Mouse (Mus musculus) liver, adult 2 months (tissue): ENCODE results near the gene Ubqln1. TPM values are rescaled to one million over a fixed set of nuclear protein-coding genes. Genes with fewer than 3 reads are reported as not detected.
A peak's percentile ranks its signal among the peaks of the same experiment; 100 is the strongest.

Experiments used
- DNase-seq: peaks from one replicate; pipeline ENCODE4 v3.0.0-alpha.2; 2011; ENCODE audit warnings: low read depth, low spot score; ENCODE audit errors: extremely low read depth
- H3K27ac ChIP-seq: fragments of 200-500 bp; replicated peaks from 2 replicates; pipeline ENCODE4 v1.5.1; 2012; ENCODE audit warnings: low read depth, mild to moderate bottlenecking, control low read depth, inconsistent platforms, low read length; ENCODE audit not compliant: insufficient read depth
- H3K27me3 ChIP-seq: fragments of 200-500 bp; 2 replicates; pipeline ENCODE4 v1.6.1; 2012; ENCODE audit warnings: mild to moderate bottlenecking, moderate library complexity, low read length, inconsistent platforms; ENCODE audit not compliant: control insufficient read depth, insufficient read depth
- H3K36me3 ChIP-seq: fragments of 200-500 bp; 2 replicates; pipeline ENCODE4 v1.6.1; 2012; ENCODE audit warnings: low read length, inconsistent platforms; ENCODE audit not compliant: control insufficient read depth, insufficient read depth
- H3K4me1 ChIP-seq: fragments of 200-500 bp; 2 replicates; pipeline ENCODE4 v1.6.1; 2011; ENCODE audit warnings: low read length; ENCODE audit not compliant: control insufficient read depth, insufficient read depth
- H3K4me3 ChIP-seq: fragments of 200-500 bp; 2 replicates; pipeline ENCODE4 v1.5.1; 2011; ENCODE audit warnings: low read depth, mild to moderate bottlenecking, control low read depth, low read length, moderate library complexity; ENCODE audit not compliant: insufficient read depth
- H3K79me2 ChIP-seq: fragments of 200-500 bp; 2 replicates; pipeline ENCODE4 v1.6.1; 2012; ENCODE audit warnings: inconsistent platforms, mild to moderate bottlenecking, low read length, moderate library complexity; ENCODE audit not compliant: control insufficient read depth, insufficient read depth
- H3K9ac ChIP-seq: fragments of 200-500 bp; 2 replicates; pipeline ENCODE4 v1.6.1; 2012; ENCODE audit warnings: low read depth, mild to moderate bottlenecking, control low read depth, inconsistent platforms, low read length
- CTCF ChIP-seq: fragments of 200-500 bp; IDR thresholded peaks from 2 replicates; pipeline ENCODE4 v1.5.1; 2011; ENCODE audit warnings: low read depth, low read length, control low read depth
- POLR2A ChIP-seq: fragments of 200-500 bp; IDR thresholded peaks from 2 replicates; pipeline ENCODE4 v1.6.1; 2011; ENCODE audit warnings: low read length, control low read depth; ENCODE audit not compliant: insufficient read depth; ENCODE audit errors: extremely low read depth
- WGBS: fragments of 180-500 bp; shearing (Covaris S2); methylation state at CpG from one replicate; pipeline ENCODE4 v1.1.7; 2018; 5-methylcytosine and 5-hydroxymethylcytosine counted together
- polyA plus RNA-seq: library from polyadenylated mRNA; depleted of rRNA; stranded (reverse); fragments of >200 nt; gene quantifications from 2 replicates; pipeline ENCODE4 v1.2.3, GENCODE M21; 2012; rRNA removed
- total RNA-seq: library from RNA; depleted of rRNA; stranded (reverse); fragments of >200 nt; gene quantifications from 2 replicates; pipeline ENCODE4 v1.2.3, GENCODE M21; 2014; rRNA removed

The Ubqln1 gene
- total and polyA plus RNA-seq, 2 experiments = 77.4 to 119 TPM

DNA sequence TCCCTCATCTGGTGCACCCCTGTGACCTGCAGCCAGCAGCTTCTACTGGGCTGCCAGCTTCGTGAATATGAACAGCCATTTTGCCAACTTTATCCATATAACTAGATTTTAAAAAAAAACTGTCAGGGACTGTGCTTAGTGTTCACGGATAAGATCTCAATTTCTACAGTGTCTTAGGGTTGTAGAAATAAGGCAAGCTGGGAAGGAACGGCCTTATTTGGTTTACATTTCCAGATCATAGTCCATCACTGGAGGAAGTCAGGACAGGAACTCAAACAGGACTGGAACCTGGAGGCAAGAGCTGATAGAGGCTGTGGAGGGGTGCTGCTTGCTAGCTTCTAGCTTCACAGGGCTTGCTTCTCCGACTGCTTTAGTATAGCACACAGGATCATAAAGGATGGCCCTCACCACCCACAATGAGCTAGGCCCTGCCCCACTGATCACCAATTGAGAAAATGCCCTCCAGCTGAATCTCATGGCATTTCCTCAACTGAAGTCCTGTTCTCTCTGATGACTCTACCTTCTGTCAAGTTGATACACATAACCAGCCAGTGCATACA, 85.7 kb downstream of the Ubqln1 start:
- DNase-seq = no peak
- peaks cover 12% of the 10 kb centered on the region for H3K79me2 ChIP-seq
- H3K4me1 ChIP-seq = peaks cover 9% of the 10 kb centered on the region
- peak overlapping the region; percentile 93 for H3K27ac ChIP-seq
- TF ChIP-seq CTCF (no peak), POLR2A (no peak)
- H3K9ac ChIP-seq = peak overlapping the region; percentile 90
- 22% methylated on average over 4 of the region's 4 CpGs for WGBS
- peak overlapping the region; percentile 88; the same call in 1 of the 2 replicates for H3K4me3 ChIP-seq
- no peaks in the 10 kb centered on the region for H3K27me3 ChIP-seq
- H3K36me3 ChIP-seq = peaks cover 2% of the 10 kb centered on the region; the same call in 1 of the 2 replicates

DNA sequence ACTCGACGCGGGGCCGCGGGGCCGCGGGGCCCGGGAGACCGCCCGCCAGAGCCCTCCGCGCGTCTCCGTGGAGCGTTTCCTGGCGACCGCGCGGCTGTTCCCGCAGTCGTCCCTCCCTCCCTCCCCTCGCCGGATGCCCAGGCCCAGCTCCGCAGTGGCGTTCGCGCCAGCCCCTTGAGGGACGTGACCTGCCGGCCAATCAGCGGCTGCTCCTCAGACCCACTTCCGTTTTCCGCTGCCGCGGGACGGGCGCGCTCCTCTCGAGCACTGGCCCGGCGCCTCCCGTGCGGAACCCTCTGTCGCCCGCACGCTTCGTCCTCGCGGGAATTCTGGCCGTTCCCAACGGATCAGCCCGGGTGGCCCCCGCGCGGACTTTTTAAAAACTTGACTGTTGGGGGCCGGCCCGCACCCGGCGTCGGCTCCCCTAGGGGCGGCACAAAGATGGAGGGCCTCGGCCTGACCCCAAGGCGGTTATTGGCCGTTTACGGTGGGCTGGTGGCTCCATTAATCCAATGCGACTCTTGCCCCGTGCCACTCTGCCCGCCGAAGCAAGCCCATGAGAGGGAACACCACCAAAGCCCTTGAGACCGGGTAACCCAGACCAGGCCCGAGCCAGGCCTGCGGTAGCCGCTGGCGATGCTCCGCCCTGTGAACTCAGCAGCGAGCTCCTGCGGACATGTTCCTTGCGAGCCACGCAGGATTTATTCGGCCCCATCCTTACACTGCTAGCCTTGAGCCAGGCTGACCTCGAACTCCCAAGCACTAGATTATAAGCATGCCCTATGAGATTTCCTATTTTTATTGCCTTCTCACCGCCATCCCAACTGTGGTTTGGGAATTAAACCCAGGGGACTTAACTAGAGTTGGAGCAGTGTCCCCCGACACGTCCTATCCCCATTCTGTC, 86.4 kb downstream of the Ubqln1 start:
- peak overlapping the region; percentile 95 for H3K27ac ChIP-seq
- H3K36me3 ChIP-seq = peaks cover 2% of the 10 kb centered on the region; the same call in 1 of the 2 replicates
- peak overlapping the region; percentile 94 for H3K9ac ChIP-seq
- peak; percentile 85 for DNase-seq
- TF ChIP-seq POLR2A (peak; percentile 82), CTCF (no peak)
- under 1% methylated on average over 83 of the region's 83 CpGs for WGBS
- H3K79me2 ChIP-seq = peaks cover 12% of the 10 kb centered on the region
- no peaks in the 10 kb centered on the region for H3K27me3 ChIP-seq
- H3K4me3 ChIP-seq = peak overlapping the region; percentile 88
- peaks cover 12% of the 10 kb centered on the region for H3K4me1 ChIP-seq

DNA sequence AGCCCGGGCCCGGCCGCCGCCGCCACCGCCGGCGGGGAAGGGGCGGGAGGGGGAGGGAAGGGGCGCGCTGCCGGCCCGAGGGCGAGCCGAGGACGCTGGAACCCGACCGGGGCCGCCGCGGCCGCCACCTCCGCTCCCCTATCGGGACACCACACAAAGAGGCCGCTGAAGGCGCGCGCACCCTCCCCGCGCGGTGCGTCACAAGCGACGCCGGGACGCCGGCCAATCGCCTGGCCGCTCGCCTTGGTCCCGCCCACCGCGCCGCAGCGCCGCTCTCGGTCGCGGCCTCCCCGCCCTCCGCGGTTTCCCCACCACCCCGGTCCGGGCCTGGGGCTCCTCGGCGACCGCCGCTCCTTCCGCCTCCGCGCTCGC, 87.1 kb downstream of the Ubqln1 start, which contains the start of gene Hnrnpa0:
Gene Hnrnpa0, minus strand, starts transcription at position 161 of the 372 bp plus-strand sequence.
- under 1% methylated on average over 57 of the region's 62 CpGs for WGBS
- Histone ChIP-seq H3K4me3 (peak within 1 kb of the TSS; percentile 94), H3K79me2 (peaks cover 12% of the 10 kb centered on the region), H3K27me3 (no peaks in the 10 kb centered on the region), H3K27ac (peak within 1 kb of the TSS; percentile 95), H3K9ac (peak within 1 kb of the TSS; percentile 99), H3K4me1 (peaks cover 16% of the 10 kb centered on the region), H3K36me3 (peaks cover 2% of the 10 kb centered on the region; the same call in 1 of the 2 replicates)
- no peak for TF ChIP-seq CTCF
- TF ChIP-seq POLR2A = peak; percentile 88
- DNase-seq = peak; percentile 67

DNA sequence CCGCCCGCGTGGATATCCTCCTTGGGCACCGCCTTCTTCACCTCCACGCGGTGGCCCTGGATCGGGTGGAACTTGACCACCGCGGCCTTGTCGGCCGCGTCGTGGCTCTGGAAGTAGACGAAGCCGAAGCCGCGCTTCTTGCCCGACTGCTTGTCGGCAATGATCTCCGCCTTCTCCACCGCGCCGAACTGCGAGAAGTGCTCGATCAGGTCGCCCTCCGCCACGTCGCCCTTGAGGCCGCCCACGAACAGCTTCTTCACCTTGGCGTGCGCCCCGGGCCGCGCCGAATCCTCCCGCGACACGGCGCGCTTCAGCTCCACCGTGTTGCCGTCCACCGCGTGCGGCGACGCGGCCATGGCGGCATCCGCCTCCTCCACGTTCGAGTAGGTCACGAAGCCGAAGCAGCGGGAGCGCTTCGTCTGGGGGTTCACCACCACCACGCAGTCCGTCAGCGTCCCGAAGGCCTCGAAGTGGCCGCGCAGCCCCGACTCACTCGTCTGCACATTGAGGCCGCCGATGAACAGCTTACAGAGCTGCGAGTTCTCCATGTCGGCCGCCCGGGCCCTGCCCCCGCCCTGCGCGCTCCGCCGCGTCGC, 87.6 kb downstream of the Ubqln1 start:
- no peak for TF ChIP-seq CTCF
- WGBS = 1% methylated on average over 78 of the region's 81 CpGs
- no peaks in the 10 kb centered on the region for H3K27me3 ChIP-seq

DNA sequence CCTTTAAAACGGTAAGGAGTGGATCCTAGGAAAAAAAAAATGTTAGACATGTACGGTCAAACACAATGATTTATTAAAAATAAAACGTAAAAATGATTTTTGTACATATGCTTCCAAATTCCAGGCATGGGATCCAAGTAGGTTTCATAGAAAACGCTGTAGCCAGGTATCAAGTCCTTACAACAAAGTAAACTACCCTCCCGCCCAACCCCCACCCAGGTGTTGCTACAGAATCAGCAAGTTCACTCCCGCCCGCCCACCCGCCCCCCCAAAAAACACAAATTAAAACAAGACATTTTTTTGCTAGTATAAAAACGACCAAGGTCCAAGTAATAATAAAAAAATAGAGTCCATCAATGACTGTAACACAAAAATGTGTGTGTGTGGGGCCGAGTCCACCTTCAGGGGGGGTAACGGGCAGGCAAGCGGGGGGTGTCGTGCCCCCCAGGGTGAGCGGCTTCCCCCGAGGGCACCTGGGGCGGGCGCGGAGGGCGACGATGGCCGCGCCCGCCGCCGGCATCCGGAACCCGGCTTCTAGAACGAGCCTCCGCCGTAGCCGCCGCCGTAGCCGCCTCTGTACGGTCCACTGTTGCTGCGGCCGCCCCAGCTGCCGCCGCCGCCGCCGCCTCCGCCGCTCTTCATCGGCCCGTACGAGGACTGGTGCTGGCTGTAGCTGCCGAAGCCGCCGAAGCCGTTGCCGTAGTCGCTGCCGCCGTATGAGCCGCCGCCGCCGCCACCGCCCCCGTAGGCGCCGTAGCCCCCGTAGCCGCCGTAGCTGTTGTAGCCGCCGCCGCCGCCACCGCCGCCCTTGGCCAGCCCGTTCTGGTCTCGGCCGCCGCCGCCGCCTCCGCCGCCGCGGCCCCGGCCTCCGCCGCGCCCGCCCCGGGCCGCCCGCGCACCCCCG, 88.3 kb downstream of the Ubqln1 start:
- Histone ChIP-seq H3K4me1 (peaks cover 17% of the 10 kb centered on the region), H3K9ac (peak overlapping the region; percentile 99), H3K27me3 (no peaks in the 10 kb centered on the region), H3K36me3 (peaks cover 2% of the 10 kb centered on the region; the same call in 1 of the 2 replicates), H3K4me3 (peak overlapping the region; percentile 94), H3K79me2 (peaks cover 12% of the 10 kb centered on the region), H3K27ac (peak overlapping the region; percentile 93)
- WGBS = 2% methylated on average over 85 of the region's 92 CpGs
- TF ChIP-seq CTCF (no peak), POLR2A (no peak)
- DNase-seq = peak; percentile 63

More for the DNA sequence above, 87.6 kb downstream of the Ubqln1 start:
- Histone ChIP-seq H3K79me2 (peaks cover 12% of the 10 kb centered on the region), H3K4me1 (peaks cover 16% of the 10 kb centered on the region), H3K4me3 (peak overlapping the region; percentile 94), H3K27ac (peak overlapping the region; percentile 93), H3K9ac (peak overlapping the region; percentile 99), H3K36me3 (peaks cover 2% of the 10 kb centered on the region; the same call in 1 of the 2 replicates)
- peak; percentile 29 for DNase-seq

Other genes starting within 250 kb of the Ubqln1 start
- gene Klhl3, start 102.1 kb downstream of the Ubqln1 start, total RNA-seq = 4.0 and 4.7 TPM in 2 replicates
- gene Klhl3, start 102.1 kb downstream of the Ubqln1 start, polyA plus RNA-seq = 3.2 TPM in 2 replicates
- 16.1 and 20.3 TPM in 2 replicates for gene Hnrnpa0, start 87.1 kb downstream of the Ubqln1 start, total RNA-seq
- gene Hnrnpa0, start 87.1 kb downstream of the Ubqln1 start, polyA plus RNA-seq = 35.4 and 36.0 TPM in 2 replicates
- 34.0 and 34.5 TPM in 2 replicates for gene Idnk, start 58.0 kb downstream of the Ubqln1 start, total RNA-seq
- 26.9 and 27.3 TPM in 2 replicates for gene Idnk, start 58.0 kb downstream of the Ubqln1 start, polyA plus RNA-seq
- 11.7 and 14.9 TPM in 2 replicates for gene Gkap1, start 60.0 kb upstream of the Ubqln1 start, total RNA-seq
- gene Gkap1, start 60.0 kb upstream of the Ubqln1 start, polyA plus RNA-seq = 3.5 and 4.3 TPM in 2 replicates
- gene Kif27, start 143.5 kb upstream of the Ubqln1 start, total RNA-seq = under 0.01 TPM in 1 of 2 replicates, not detected in the other
- not detected in 2 replicates for gene Kif27, start 143.5 kb upstream of the Ubqln1 start, polyA plus RNA-seq
- gene 2210016F16Rik, start 169.6 kb upstream of the Ubqln1 start, total RNA-seq = 26.8 and 27.3 TPM in 2 replicates
- gene 2210016F16Rik, start 169.6 kb upstream of the Ubqln1 start, polyA plus RNA-seq = 19.0 and 19.3 TPM in 2 replicates
- gene Rmi1, start 186.6 kb upstream of the Ubqln1 start, total RNA-seq = 9.3 and 9.5 TPM in 2 replicates
- 5.1 and 5.4 TPM in 2 replicates for gene Rmi1, start 186.6 kb upstream of the Ubqln1 start, polyA plus RNA-seq
- gene Hnrnpk, start 187.7 kb upstream of the Ubqln1 start, total RNA-seq = 241 and 280 TPM in 2 replicates
- 140 and 162 TPM in 2 replicates for gene Hnrnpk, start 187.7 kb upstream of the Ubqln1 start, polyA plus RNA-seq